Mouse (Mus musculus): ENCODE measurements around the gene Mvp. TPM values are rescaled to one million over a fixed set of nuclear protein-coding genes. Genes with fewer than 3 reads are reported as not detected.

Gene Mvp
- total and polyA plus RNA-seq, 2 experiments from 2014 or later = 3.3 to 6.9 TPM

- no peak overlapping the region for H3K27ac ChIP-seq (ENCODE audit: low read depth, low read length)
- no peaks in the 10 kb centered on the region for H3K9me3 ChIP-seq (ENCODE audit: low read length)
- ATAC-seq = no peak
- no peak overlapping the region for H3K9ac ChIP-seq
- H3K4me3 ChIP-seq (ENCODE audit: low read depth, low read length) = no peak overlapping the region
- H3K27me3 ChIP-seq (ENCODE audit: insufficient read depth, low read length) = no peaks in the 10 kb centered on the region
- no peak for DNase-seq
- TF ChIP-seq CTCF (IDR thresholded peaks at IDR 0.05; ENCODE audit: low read depth) = no peak
- 0 out of 2 replicates have a peak, but pooled peaks cover 4% of the 10 kb centered on the region for H3K4me1 ChIP-seq (ENCODE audit: insufficient read depth)
- 98% methylated on average over 6 of the region's 6 CpGs for WGBS
- H3K36me3 ChIP-seq (ENCODE audit: insufficient read depth) = peaks cover 36% of the 10 kb centered on the region
- H3K4me2 ChIP-seq (ENCODE audit: low read depth) = no peak overlapping the region
Observed at GRCm38 (mm10) chr7:126978841-126979240, 35.6 kb downstream of the Mvp start.

DNA sequence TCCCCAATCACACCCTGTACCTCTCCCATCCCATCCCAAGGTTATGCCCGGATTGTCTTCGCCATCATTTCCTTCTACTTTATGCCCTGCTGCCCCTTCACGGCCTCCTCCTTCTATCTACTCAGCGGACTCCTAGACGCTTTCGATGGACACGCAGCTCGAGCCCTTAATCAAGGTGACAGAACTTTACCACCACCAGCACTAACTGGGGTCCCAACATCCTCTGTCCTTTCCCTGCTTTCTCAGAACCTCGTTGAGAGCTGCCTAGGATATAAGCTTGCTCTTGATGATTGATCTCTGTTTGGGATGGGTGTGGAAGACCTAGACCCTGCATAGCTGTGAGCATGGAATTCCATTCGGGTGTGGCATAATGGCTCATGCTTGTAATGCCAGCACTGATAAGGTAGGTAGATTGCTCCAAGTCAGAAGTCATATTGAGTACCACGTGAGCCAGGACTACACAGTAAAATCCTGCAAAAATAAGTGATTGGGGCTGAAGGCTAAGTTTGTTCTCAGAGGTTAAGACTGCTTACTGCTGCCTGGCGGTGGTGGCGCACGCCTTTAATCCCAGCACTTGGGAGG lies 37.5 kb downstream of the Mvp start:
- peak overlapping the region; percentile 90 for H3K4me2 ChIP-seq (ENCODE audit: low read depth)
- peak overlapping the region; percentile 95 for H3K4me3 ChIP-seq (ENCODE audit: low read depth, low read length)
- TF ChIP-seq CTCF (IDR thresholded peaks at IDR 0.05; ENCODE audit: low read depth) = no peak
- no peaks in the 10 kb centered on the region for H3K27me3 ChIP-seq (ENCODE audit: insufficient read depth, low read length)
- peak overlapping the region; percentile 99 for H3K27ac ChIP-seq (ENCODE audit: low read depth, low read length)
- 0 out of 2 replicates have a peak, but pooled peaks cover 4% of the 10 kb centered on the region for H3K4me1 ChIP-seq (ENCODE audit: insufficient read depth)
- peak; percentile 12 for DNase-seq
- 28% methylated on average over 14 of the region's 14 CpGs for WGBS
- H3K9ac ChIP-seq = peak overlapping the region; percentile 99
- peaks cover 39% of the 10 kb centered on the region for H3K36me3 ChIP-seq (ENCODE audit: insufficient read depth)
- ATAC-seq = no peak
- H3K9me3 ChIP-seq (ENCODE audit: low read length) = no peaks in the 10 kb centered on the region

GRCm38 (mm10) chr7:126975950-126976866 lies 38.2 kb downstream of the Mvp start, which contains the start of gene Cdiptos:
Gene Cdiptos (minus strand): TSS chr7:126976098.
- peak within 1 kb of the TSS; percentile 99 for H3K9ac ChIP-seq
- H3K36me3 ChIP-seq (ENCODE audit: insufficient read depth) = peaks cover 34% of the 10 kb centered on the region
- H3K4me2 ChIP-seq (ENCODE audit: low read depth) = peak within 1 kb of the TSS; percentile 90
- H3K4me3 ChIP-seq (ENCODE audit: low read depth, low read length) = peak within 1 kb of the TSS; percentile 95
- 1% methylated on average over 55 of the region's 55 CpGs for WGBS
- no peaks in the 10 kb centered on the region for H3K9me3 ChIP-seq (ENCODE audit: low read length)
- H3K27me3 ChIP-seq (ENCODE audit: insufficient read depth, low read length) = no peaks in the 10 kb centered on the region
- ATAC-seq (peak; percentile 98), DNase-seq (peak; percentile 99)
- peak; percentile 99 for TF ChIP-seq CTCF (IDR thresholded peaks at IDR 0.05; ENCODE audit: low read depth)
- 0 out of 2 replicates have a peak, but pooled peaks cover 4% of the 10 kb centered on the region for H3K4me1 ChIP-seq (ENCODE audit: insufficient read depth)
- peak within 1 kb of the TSS; percentile 99 for H3K27ac ChIP-seq (ENCODE audit: low read depth, low read length)

- 0 out of 2 replicates have a peak, but pooled peaks cover 4% of the 10 kb centered on the region for H3K4me1 ChIP-seq (ENCODE audit: insufficient read depth)
- peak within 1 kb of the TSS; percentile 99 for H3K9ac ChIP-seq
- H3K27me3 ChIP-seq (ENCODE audit: insufficient read depth, low read length) = no peaks in the 10 kb centered on the region
- H3K4me2 ChIP-seq (ENCODE audit: low read depth) = peak within 1 kb of the TSS; percentile 90
- ATAC-seq = no peak
- H3K36me3 ChIP-seq (ENCODE audit: insufficient read depth) = peaks cover 39% of the 10 kb centered on the region
- H3K4me3 ChIP-seq (ENCODE audit: low read depth, low read length) = peak within 1 kb of the TSS; percentile 95
- 6% methylated on average over 1 of the region's 1 CpGs for WGBS
- DNase-seq = no peak
- peak within 1 kb of the TSS; percentile 99 for H3K27ac ChIP-seq (ENCODE audit: low read depth, low read length)
- no peaks in the 10 kb centered on the region for H3K9me3 ChIP-seq (ENCODE audit: low read length)
- no peak for TF ChIP-seq CTCF (IDR thresholded peaks at IDR 0.05; ENCODE audit: low read depth)
Observed at GRCm38 (mm10) chr7:126975893-126975949, 38.7 kb downstream of the Mvp start, which contains the start of gene Cdipt. Gene Cdipt (plus strand): TSS chr7:126975914.

GRCm38 (mm10) chr7:126975493-126975892 lies 38.9 kb downstream of the Mvp start:
- Histone ChIP-seq H3K27me3 (ENCODE audit: insufficient read depth, low read length) (no peaks in the 10 kb centered on the region), H3K4me3 (ENCODE audit: low read depth, low read length) (no peak overlapping the region; the same call in 1 of the 2 replicates), H3K9ac (peak overlapping the region; percentile 99; the same call in 1 of the 2 replicates), H3K4me2 (ENCODE audit: low read depth) (peak overlapping the region; percentile 90), H3K27ac (ENCODE audit: low read depth, low read length) (no peak overlapping the region), H3K4me1 (ENCODE audit: insufficient read depth) (0 out of 2 replicates have a peak, but pooled peaks cover 4% of the 10 kb centered on the region), H3K36me3 (ENCODE audit: insufficient read depth) (peaks cover 40% of the 10 kb centered on the region), H3K9me3 (ENCODE audit: low read length) (no peaks in the 10 kb centered on the region)
- 11% methylated on average over 8 of the region's 8 CpGs for WGBS
- no peak for ATAC-seq
- TF ChIP-seq CTCF (IDR thresholded peaks at IDR 0.05; ENCODE audit: low read depth) = no peak
- no peak for DNase-seq

- no peak for TF ChIP-seq CTCF (IDR thresholded peaks at IDR 0.05; ENCODE audit: low read depth)
- no peak for DNase-seq
- Histone ChIP-seq H3K9ac (no peak overlapping the region), H3K9me3 (ENCODE audit: low read length) (no peaks in the 10 kb centered on the region), H3K36me3 (ENCODE audit: insufficient read depth) (peaks cover 67% of the 10 kb centered on the region), H3K4me2 (ENCODE audit: low read depth) (no peak overlapping the region), H3K27ac (ENCODE audit: low read depth, low read length) (no peak overlapping the region), H3K27me3 (ENCODE audit: insufficient read depth, low read length) (no peaks in the 10 kb centered on the region), H3K4me1 (ENCODE audit: insufficient read depth) (no peaks in the 10 kb centered on the region), H3K4me3 (ENCODE audit: low read depth, low read length) (no peak overlapping the region)
- no peak for ATAC-seq
- WGBS = 59% methylated on average over 6 of the region's 6 CpGs
Observed at GRCm38 (mm10) chr7:126967361-126967760, 47.1 kb downstream of the Mvp start.

- Histone ChIP-seq H3K9ac (no peak overlapping the region), H3K27me3 (ENCODE audit: insufficient read depth, low read length) (no peaks in the 10 kb centered on the region), H3K4me3 (ENCODE audit: low read depth, low read length) (no peak overlapping the region), H3K27ac (ENCODE audit: low read depth, low read length) (no peak overlapping the region), H3K9me3 (ENCODE audit: low read length) (no peaks in the 10 kb centered on the region), H3K4me2 (ENCODE audit: low read depth) (no peak overlapping the region), H3K36me3 (ENCODE audit: insufficient read depth) (peaks cover 74% of the 10 kb centered on the region), H3K4me1 (ENCODE audit: insufficient read depth) (no peaks in the 10 kb centered on the region)
- TF ChIP-seq CTCF (IDR thresholded peaks at IDR 0.05; ENCODE audit: low read depth) = no peak
- DNase-seq = no peak
- ATAC-seq = no peak
- 45% methylated on average over 3 of the region's 3 CpGs for WGBS
Observed at GRCm38 (mm10) chr7:126965568-126965967, 48.9 kb downstream of the Mvp start.

Data from forebrain, postnatal 0 days (tissue).